Mouse (Mus musculus): ENCODE results near the gene Dlst. TPM values are rescaled to one million over a fixed set of nuclear protein-coding genes. Genes with fewer than 3 reads are reported as not detected.

Dlst gene
- polyA plus RNA-seq (2014; fragmentation: Nextera tagmentation; extraction: Ambion mirVana) = 108 and 109 TPM in 2 replicates

DNA sequence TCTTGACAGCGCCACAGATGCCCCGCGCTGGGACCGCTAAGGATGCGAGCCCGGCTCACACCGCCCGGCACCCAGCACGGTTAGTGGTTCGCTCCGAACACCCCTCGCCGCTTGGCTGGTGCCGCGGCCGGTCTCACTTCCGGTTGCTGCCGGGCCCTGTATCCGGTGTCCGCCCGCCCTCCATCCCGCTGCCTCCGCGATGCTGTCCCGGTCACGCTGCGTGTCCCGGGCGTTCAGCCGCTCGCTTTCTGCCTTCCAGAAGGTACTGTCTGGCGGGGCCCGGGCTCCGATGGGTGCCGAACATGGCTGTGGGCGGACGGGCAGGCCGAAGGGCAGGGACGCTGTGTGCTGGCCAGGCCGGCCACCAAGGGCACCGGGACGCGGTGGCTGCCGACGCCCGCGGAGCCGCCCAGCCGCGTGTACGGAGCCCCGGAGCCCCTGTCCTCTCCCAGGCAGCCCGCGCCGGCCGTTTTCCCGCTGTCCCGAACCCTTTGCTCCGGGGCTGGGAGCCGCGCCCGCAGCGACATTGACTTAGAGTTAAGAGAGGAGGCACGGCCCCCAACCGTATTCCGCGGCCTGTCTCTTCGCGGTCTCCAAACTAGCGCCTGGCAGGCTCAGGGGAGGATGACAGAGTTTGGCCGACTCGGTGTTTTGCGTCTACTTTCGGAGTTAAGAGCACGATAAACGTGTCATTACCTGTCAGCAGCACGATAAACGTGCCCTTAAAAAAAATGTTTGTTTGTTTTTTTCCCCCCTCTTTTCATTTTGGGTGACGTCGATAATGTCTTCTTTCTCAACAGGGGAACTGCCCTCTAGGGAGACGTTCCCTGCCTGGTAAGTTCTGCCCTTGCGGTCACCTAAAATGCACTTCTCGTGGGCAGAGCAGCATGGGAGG, at the start of gene Dlst, which contains the start of gene Prox2:
Gene Dlst, plus strand, starts transcription at position 136 of the 895 bp plus-strand sequence.
Gene Prox2, minus strand, starts transcription at position 62 of the 895 bp plus-strand sequence.
- ATAC-seq (ENCODE audit: insufficient number of reproducible peaks, low FRiP score, low TSS enrichment, low read depth) = peak; percentile 82
- H3K9me3 ChIP-seq (ENCODE audit: control insufficient read depth, low read length) = no peaks in the 10 kb centered on the region
- H3K4me1 ChIP-seq (ENCODE audit: control insufficient read depth, insufficient read depth, low read length) = peaks cover 12% of the 10 kb centered on the region

DNA sequence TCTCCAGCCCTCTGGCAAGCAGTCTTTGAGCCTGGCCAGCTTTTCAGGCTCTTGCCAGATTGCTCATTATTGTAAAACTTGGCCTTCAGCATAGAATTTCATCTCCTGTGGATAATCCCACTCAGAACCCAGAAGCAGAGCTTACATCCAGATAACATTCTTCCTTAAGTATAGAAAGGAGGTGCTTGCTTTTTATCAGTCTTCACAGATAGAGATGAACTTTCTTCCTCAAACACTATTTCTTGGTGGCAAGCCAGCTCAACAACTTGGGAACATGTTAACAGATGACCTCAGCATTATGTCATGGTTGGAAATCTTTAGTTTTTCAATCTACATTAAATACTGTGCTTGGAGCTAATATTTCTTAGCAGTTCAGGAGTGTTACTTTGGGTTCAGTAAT, 39.6 kb upstream of the Dlst start:
- no peaks in the 10 kb centered on the region for H3K9me3 ChIP-seq (ENCODE audit: control insufficient read depth, low read length)
- H3K36me3 ChIP-seq (ENCODE audit: control insufficient read depth, insufficient read depth, low read length) = peaks cover 6% of the 10 kb centered on the region; the same call in 1 of the 2 replicates
- no peak for ATAC-seq (ENCODE audit: insufficient number of reproducible peaks, low FRiP score, low TSS enrichment, low read depth)
- H3K27ac ChIP-seq (replicated peaks; ENCODE audit: low read depth, low read length) = no peak overlapping the region
- H3K4me1 ChIP-seq (ENCODE audit: control insufficient read depth, insufficient read depth, low read length) = no peaks in the 10 kb centered on the region
- no peak overlapping the region for H3K4me3 ChIP-seq (ENCODE audit: low read depth, low read length)
- DNase-seq (ENCODE audit: low spot score) = no peak
- H3K9ac ChIP-seq (ENCODE audit: low read length) = no peak overlapping the region
- H3K4me2 ChIP-seq (ENCODE audit: low read depth, severe bottlenecking) = no peak overlapping the region
- no peaks in the 10 kb centered on the region for H3K27me3 ChIP-seq (ENCODE audit: control insufficient read depth, insufficient read depth, low read length)

More for the DNA sequence above, at the start of gene Dlst, which contains the start of gene Prox2:
- Histone ChIP-seq H3K27me3 (ENCODE audit: control insufficient read depth, insufficient read depth, low read length) (no peaks in the 10 kb centered on the region), H3K27ac (replicated peaks; ENCODE audit: low read depth, low read length) (peak within 1 kb of the TSS; percentile 65), H3K36me3 (ENCODE audit: control insufficient read depth, insufficient read depth, low read length) (no peaks in the 10 kb centered on the region), H3K4me3 (ENCODE audit: low read depth, low read length) (peak within 1 kb of the TSS; percentile 98), H3K9ac (ENCODE audit: low read length) (peak within 1 kb of the TSS; percentile 92), H3K4me2 (ENCODE audit: low read depth, severe bottlenecking) (peak within 1 kb of the TSS; percentile 76)
- WGBS = under 1% methylated on average over 83 of the region's 83 CpGs
- peak; percentile 93 for DNase-seq (ENCODE audit: low spot score)

DNA sequence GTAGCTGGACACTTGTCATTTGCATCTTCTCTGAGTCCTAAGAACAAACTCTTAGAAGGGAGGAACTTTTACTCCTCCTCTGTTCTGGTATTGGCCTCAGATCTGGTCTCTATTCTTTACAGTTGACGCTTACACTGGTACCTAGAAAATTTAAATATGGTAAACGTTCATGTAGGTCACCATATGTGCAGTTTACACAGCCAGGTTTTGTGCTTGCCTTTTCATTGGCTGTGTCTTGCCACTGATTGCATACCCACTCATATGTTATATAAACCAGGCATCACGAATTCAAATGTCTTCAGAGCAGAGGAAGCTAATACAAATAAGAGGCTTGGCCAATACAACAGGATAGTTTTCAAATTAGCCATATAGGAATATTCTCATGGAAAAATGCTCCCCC, 33.5 kb upstream of the Dlst start:
- DNase-seq (ENCODE audit: low spot score) = no peak
- H3K27me3 ChIP-seq (ENCODE audit: control insufficient read depth, insufficient read depth, low read length) = no peaks in the 10 kb centered on the region
- H3K27ac ChIP-seq (replicated peaks; ENCODE audit: low read depth, low read length) = no peak overlapping the region
- no peak overlapping the region for H3K4me3 ChIP-seq (ENCODE audit: low read depth, low read length)
- ATAC-seq (ENCODE audit: insufficient number of reproducible peaks, low FRiP score, low TSS enrichment, low read depth) = no peak
- no peak overlapping the region for H3K9ac ChIP-seq (ENCODE audit: low read length)
- H3K4me1 ChIP-seq (ENCODE audit: control insufficient read depth, insufficient read depth, low read length) = no peaks in the 10 kb centered on the region
- H3K4me2 ChIP-seq (ENCODE audit: low read depth, severe bottlenecking) = no peak overlapping the region
- H3K9me3 ChIP-seq (ENCODE audit: control insufficient read depth, low read length) = no peaks in the 10 kb centered on the region
- H3K36me3 ChIP-seq (ENCODE audit: control insufficient read depth, insufficient read depth, low read length) = 0 out of 2 replicates have a peak, but pooled peaks cover 2% of the 10 kb centered on the region
- WGBS = 91% methylated on average over 3 of the region's 3 CpGs

DNA sequence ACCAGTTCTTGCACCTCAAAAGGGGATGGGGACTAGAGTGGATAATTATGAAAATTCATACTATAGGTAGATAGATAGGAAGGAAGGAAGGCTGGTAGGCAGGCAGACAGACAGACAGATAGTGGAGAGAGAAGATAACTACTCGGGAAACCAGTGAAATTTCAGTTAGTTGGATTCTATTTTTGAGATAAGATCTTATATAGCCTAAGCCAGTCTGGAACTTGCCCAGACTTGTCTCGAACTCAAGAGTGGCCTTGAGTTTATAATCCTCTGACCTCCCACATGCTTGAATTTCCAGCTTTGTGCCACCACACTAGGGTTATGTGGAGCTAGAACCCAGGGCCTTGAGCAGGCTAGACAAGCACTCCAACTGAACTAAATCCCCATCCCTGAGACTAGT, 26.4 kb upstream of the Dlst start:
- DNase-seq (ENCODE audit: low spot score) (no peak), ATAC-seq (ENCODE audit: insufficient number of reproducible peaks, low FRiP score, low TSS enrichment, low read depth) (no peak)
- WGBS = 83% methylated on average over 2 of the region's 2 CpGs

DNA sequence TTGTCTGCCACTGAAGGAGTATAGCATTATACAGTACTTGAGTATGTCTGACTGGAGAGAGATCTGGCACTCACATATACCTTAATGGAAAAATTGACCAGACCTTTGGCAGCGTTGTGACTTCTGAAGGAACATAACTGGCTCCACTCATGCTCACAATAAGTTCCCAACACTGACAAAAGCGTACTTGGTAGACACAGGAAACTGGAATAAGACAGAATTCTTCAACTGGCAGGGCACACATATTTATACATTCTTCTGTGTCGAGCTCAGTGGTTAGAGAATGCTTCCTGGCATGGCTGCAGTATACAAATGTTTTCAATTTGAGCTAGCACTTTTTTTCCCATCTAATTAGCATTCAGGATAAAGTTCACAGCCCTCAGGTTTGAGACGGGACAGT, 25.7 kb upstream of the Dlst start:
- Histone ChIP-seq H3K27me3 (ENCODE audit: control insufficient read depth, insufficient read depth, low read length) (no peaks in the 10 kb centered on the region), H3K4me1 (ENCODE audit: control insufficient read depth, insufficient read depth, low read length) (0 out of 2 replicates have a peak, but pooled peaks cover 5% of the 10 kb centered on the region), H3K4me2 (ENCODE audit: low read depth, severe bottlenecking) (no peak overlapping the region), H3K9me3 (ENCODE audit: control insufficient read depth, low read length) (no peaks in the 10 kb centered on the region), H3K4me3 (ENCODE audit: low read depth, low read length) (no peak overlapping the region), H3K36me3 (ENCODE audit: control insufficient read depth, insufficient read depth, low read length) (peaks cover 12% of the 10 kb centered on the region), H3K9ac (ENCODE audit: low read length) (no peak overlapping the region), H3K27ac (replicated peaks; ENCODE audit: low read depth, low read length) (no peak overlapping the region)
- WGBS = 72% methylated on average over 4 of the region's 4 CpGs
- no peak for DNase-seq (ENCODE audit: low spot score)
- ATAC-seq (ENCODE audit: insufficient number of reproducible peaks, low FRiP score, low TSS enrichment, low read depth) = no peak

More for the DNA sequence above, 26.4 kb upstream of the Dlst start:
- Histone ChIP-seq H3K9me3 (ENCODE audit: control insufficient read depth, low read length) (no peaks in the 10 kb centered on the region), H3K27me3 (ENCODE audit: control insufficient read depth, insufficient read depth, low read length) (no peaks in the 10 kb centered on the region), H3K4me2 (ENCODE audit: low read depth, severe bottlenecking) (no peak overlapping the region), H3K9ac (ENCODE audit: low read length) (no peak overlapping the region), H3K4me1 (ENCODE audit: control insufficient read depth, insufficient read depth, low read length) (0 out of 2 replicates have a peak, but pooled peaks cover 5% of the 10 kb centered on the region), H3K36me3 (ENCODE audit: control insufficient read depth, insufficient read depth, low read length) (peaks cover 12% of the 10 kb centered on the region), H3K4me3 (ENCODE audit: low read depth, low read length) (no peak overlapping the region), H3K27ac (replicated peaks; ENCODE audit: low read depth, low read length) (no peak overlapping the region)

DNA sequence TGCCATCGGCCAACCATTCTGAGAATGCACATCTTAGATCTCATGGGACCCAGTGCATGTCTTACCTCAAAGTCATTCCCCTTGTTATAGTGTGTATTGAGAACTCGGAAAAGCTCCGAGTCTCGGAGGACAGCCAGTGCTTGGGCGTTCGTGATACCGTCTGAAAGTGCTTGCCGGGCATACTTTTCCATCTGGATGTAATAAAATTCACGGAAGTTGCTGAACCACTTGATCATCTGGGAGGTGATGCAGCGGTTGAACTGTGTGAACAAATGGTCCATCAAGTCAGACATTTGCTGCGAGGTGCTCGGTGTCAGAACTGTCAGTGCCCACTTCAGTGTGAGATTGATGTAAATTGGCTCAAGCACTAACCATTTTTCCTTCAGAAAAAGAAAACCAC, 22.8 kb upstream of the Dlst start:
- no peak overlapping the region for H3K4me3 ChIP-seq (ENCODE audit: low read depth, low read length)
- H3K4me1 ChIP-seq (ENCODE audit: control insufficient read depth, insufficient read depth, low read length) = 0 out of 2 replicates have a peak, but pooled peaks cover 5% of the 10 kb centered on the region
- H3K36me3 ChIP-seq (ENCODE audit: control insufficient read depth, insufficient read depth, low read length) = peaks cover 12% of the 10 kb centered on the region
- DNase-seq (ENCODE audit: low spot score) (no peak), ATAC-seq (ENCODE audit: insufficient number of reproducible peaks, low FRiP score, low TSS enrichment, low read depth) (no peak)
- H3K27me3 ChIP-seq (ENCODE audit: control insufficient read depth, insufficient read depth, low read length) = no peaks in the 10 kb centered on the region
- H3K4me2 ChIP-seq (ENCODE audit: low read depth, severe bottlenecking) = no peak overlapping the region
- 56% methylated on average over 12 of the region's 12 CpGs for WGBS
- no peak overlapping the region for H3K9ac ChIP-seq (ENCODE audit: low read length)
- no peak overlapping the region for H3K27ac ChIP-seq (replicated peaks; ENCODE audit: low read depth, low read length)
- H3K9me3 ChIP-seq (ENCODE audit: control insufficient read depth, low read length) = no peaks in the 10 kb centered on the region

DNA sequence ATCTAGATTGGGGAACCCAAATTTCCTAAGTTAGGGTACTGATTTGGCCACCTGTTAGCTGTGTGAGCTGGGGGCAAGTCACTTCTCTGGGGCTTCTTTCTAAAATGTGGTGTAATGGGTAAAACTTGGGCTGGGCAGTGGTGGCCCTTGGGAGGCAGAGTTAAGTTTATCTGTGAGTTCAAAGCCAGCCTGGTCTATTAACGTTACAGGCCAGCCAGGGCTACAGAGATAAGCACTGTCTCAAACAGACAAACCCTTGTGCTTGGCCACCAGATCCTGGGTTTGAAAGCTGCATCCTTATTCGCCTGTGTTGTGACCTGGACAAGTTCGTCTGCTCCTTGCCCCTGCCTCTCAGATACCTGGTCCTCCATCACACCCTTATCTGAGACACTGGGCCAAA, 19.4 kb upstream of the Dlst start:
- H3K9ac ChIP-seq (ENCODE audit: low read length) = no peak overlapping the region
- ATAC-seq (ENCODE audit: insufficient number of reproducible peaks, low FRiP score, low TSS enrichment, low read depth) = no peak
- no peak overlapping the region for H3K4me2 ChIP-seq (ENCODE audit: low read depth, severe bottlenecking)
- no peaks in the 10 kb centered on the region for H3K9me3 ChIP-seq (ENCODE audit: control insufficient read depth, low read length)
- 87% methylated on average over 3 of the region's 3 CpGs for WGBS
- peaks cover 12% of the 10 kb centered on the region for H3K36me3 ChIP-seq (ENCODE audit: control insufficient read depth, insufficient read depth, low read length)
- peaks cover 11% of the 10 kb centered on the region for H3K4me1 ChIP-seq (ENCODE audit: control insufficient read depth, insufficient read depth, low read length)
- H3K27ac ChIP-seq (replicated peaks; ENCODE audit: low read depth, low read length) = no peak overlapping the region
- H3K4me3 ChIP-seq (ENCODE audit: low read depth, low read length) = no peak overlapping the region
- H3K27me3 ChIP-seq (ENCODE audit: control insufficient read depth, insufficient read depth, low read length) = no peaks in the 10 kb centered on the region
- no peak for DNase-seq (ENCODE audit: low spot score)

DNA sequence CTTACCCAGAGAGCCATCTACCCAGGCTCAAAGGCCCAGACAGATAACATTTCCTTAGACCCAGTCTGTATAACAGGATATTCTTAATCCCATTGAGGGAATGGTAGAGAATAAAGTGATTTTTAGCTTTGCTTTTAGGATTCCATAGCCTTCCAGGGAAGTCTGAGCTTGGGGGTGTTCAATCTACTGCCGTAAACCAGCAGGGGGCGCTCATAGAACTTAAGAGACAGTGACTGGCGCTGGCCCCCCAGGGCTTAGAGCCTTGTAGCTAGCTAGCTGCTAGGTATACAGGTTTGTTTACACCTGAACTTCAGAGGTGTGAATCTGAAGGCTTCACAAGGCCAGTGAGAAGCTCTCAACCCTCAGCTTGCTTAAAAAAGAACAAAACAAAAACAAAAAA, 18.4 kb upstream of the Dlst start:
- ATAC-seq (ENCODE audit: insufficient number of reproducible peaks, low FRiP score, low TSS enrichment, low read depth) (no peak), DNase-seq (ENCODE audit: low spot score) (peak; percentile 66)
- 4% methylated on average over 3 of the region's 3 CpGs for WGBS
- Histone ChIP-seq H3K4me1 (ENCODE audit: control insufficient read depth, insufficient read depth, low read length) (peaks cover 15% of the 10 kb centered on the region), H3K27ac (replicated peaks; ENCODE audit: low read depth, low read length) (no peak overlapping the region), H3K27me3 (ENCODE audit: control insufficient read depth, insufficient read depth, low read length) (no peaks in the 10 kb centered on the region), H3K36me3 (ENCODE audit: control insufficient read depth, insufficient read depth, low read length) (peaks cover 9% of the 10 kb centered on the region), H3K9me3 (ENCODE audit: control insufficient read depth, low read length) (no peaks in the 10 kb centered on the region), H3K4me2 (ENCODE audit: low read depth, severe bottlenecking) (no peak overlapping the region), H3K9ac (ENCODE audit: low read length) (no peak overlapping the region), H3K4me3 (ENCODE audit: low read depth, low read length) (no peak overlapping the region)

Data from limb, embryonic 11.5 days (tissue).